Mouse (Mus musculus): ENCODE data around the gene Ikzf4. TPM values are rescaled to one million over a fixed set of nuclear protein-coding genes. Genes with fewer than 3 reads are reported as not detected.
"Not testable (repeated sequence)": the region's sequence is repeated elsewhere in the genome, so short reads cannot be mapped to it uniquely, and the experiment has no call there.

Ikzf4 gene
- polyA plus RNA-seq, 1 experiment from 2014 or later, result 8.3 TPM

DNA sequence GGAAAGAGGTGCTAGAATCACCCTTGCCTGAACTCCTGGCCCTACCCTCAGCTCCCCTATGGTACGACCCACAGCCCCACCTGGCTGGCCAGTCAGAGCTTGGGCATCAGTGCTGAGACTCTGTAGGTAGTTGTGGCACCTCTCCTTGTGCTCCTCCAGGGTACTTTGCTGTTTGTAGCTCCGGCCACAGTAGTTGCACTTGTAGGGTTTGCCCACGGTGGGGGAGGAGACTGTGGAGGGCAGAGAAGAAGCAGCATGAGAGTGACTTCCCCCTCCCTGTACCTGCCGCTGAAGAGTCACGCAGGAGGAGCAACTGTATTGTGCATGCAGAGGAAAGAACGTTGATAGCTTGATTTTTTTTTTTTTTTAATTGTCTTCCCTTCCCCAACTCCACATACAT lies 9.2 kb downstream of the Ikzf4 start:
- Histone ChIP-seq H3K4me3 (no peak overlapping the region), H3K27ac (replicated peaks) (peak overlapping the region; percentile 20; the same call in 1 of the 2 replicates), H3K4me1 (peaks cover 13% of the 10 kb centered on the region), H3K9me3 (no peaks in the 10 kb centered on the region), H3K36me3 (peaks cover 69% of the 10 kb centered on the region), H3K9ac (replicated peaks) (no peak overlapping the region), H3K4me2 (replicated peaks) (no peak overlapping the region), H3K27me3 (no peaks in the 10 kb centered on the region)
- ATAC-seq (ENCODE audit: low FRiP score, low read depth), result no peak
- WGBS, result 50% methylated on average over 6 of the region's 6 CpGs

DNA sequence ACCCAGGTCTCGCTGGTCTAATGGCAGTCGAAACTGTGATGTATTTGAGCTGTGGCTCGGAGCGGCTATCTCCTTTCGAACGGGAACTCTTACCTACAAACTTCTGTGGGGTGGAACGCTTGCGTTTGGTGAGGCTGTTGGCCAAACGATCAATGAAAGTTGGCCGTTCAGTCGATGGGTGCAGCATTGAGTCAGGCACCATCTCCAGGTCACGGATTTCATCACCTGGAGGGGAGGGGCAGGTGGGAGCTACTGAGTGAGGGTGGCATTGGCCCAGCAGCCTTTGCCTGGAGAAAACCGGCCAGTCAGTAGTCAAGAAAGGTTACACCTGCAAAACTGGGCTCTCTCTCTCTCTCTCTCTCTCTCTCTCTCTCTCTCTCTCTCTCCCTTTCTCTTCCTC lies 10.1 kb downstream of the Ikzf4 start:
- Histone ChIP-seq H3K27me3 (no peaks in the 10 kb centered on the region), H3K4me2 (replicated peaks) (no peak overlapping the region), H3K9me3 (no peaks in the 10 kb centered on the region), H3K9ac (replicated peaks) (no peak overlapping the region), H3K36me3 (peaks cover 61% of the 10 kb centered on the region), H3K4me1 (peaks cover 13% of the 10 kb centered on the region), H3K27ac (replicated peaks) (no peak overlapping the region), H3K4me3 (no peak overlapping the region)
- WGBS, result 95% methylated on average over 13 of the region's 13 CpGs
- ATAC-seq (ENCODE audit: low FRiP score, low read depth), result no peak

GRCm38 (mm10) chr10:128631571-128631970 lies 14.2 kb downstream of the Ikzf4 start:
- Histone ChIP-seq H3K9me3 (no peaks in the 10 kb centered on the region), H3K27ac (replicated peaks) (no peak overlapping the region), H3K4me3 (no peak overlapping the region), H3K4me2 (replicated peaks) (no peak overlapping the region), H3K36me3 (peaks cover 41% of the 10 kb centered on the region), H3K9ac (replicated peaks) (no peak overlapping the region), H3K4me1 (peaks cover 2% of the 10 kb centered on the region; the same call in 1 of the 2 replicates), H3K27me3 (no peaks in the 10 kb centered on the region)
- WGBS, result 26% methylated on average over 6 of the region's 6 CpGs
- no peak for ATAC-seq (ENCODE audit: low FRiP score, low read depth)

DNA sequence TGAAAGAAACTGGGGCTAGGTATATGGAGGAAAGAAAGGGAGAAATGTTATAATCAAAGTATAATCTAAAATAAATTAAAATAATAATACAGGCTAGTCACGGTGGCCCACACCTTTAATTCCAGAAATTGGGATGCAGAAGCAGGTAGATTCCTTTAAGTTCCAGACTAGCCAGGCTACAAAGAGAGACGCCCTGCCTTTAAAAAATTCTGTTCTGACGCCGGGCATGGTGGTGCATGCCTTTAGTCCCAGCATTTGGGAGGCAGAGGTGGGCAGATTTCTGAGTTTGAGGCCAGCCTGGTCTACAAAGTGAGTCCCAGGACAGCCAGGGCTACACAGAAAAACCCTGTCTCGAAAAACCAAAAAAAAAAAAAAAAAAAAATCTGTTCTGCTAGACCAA lies 15.5 kb downstream of the Ikzf4 start:
- not testable (repeated sequence) for H3K27ac ChIP-seq (replicated peaks); ATAC-seq (ENCODE audit: low FRiP score, low read depth); H3K4me2 ChIP-seq (replicated peaks); H3K4me3 ChIP-seq; H3K4me1 ChIP-seq; H3K9ac ChIP-seq (replicated peaks); H3K27me3 ChIP-seq; H3K9me3 ChIP-seq
- 80% methylated on average over 5 of the region's 5 CpGs for whole genome bisulfite sequencing
- peaks cover 30% of the 10 kb centered on the region for H3K36me3 ChIP-seq

GRCm38 (mm10) chr10:128629746-128630145 lies 16.0 kb downstream of the Ikzf4 start:
- ATAC-seq (ENCODE audit: low FRiP score, low read depth), result no peak
- Histone ChIP-seq H3K4me3 (no peak overlapping the region), H3K9me3 (no peaks in the 10 kb centered on the region), H3K4me2 (replicated peaks) (no peak overlapping the region), H3K27me3 (no peaks in the 10 kb centered on the region), H3K27ac (replicated peaks) (no peak overlapping the region), H3K9ac (replicated peaks) (no peak overlapping the region), H3K4me1 (peaks cover 7% of the 10 kb centered on the region), H3K36me3 (peaks cover 30% of the 10 kb centered on the region)
- WGBS, result 76% methylated on average over 2 of the region's 2 CpGs

DNA sequence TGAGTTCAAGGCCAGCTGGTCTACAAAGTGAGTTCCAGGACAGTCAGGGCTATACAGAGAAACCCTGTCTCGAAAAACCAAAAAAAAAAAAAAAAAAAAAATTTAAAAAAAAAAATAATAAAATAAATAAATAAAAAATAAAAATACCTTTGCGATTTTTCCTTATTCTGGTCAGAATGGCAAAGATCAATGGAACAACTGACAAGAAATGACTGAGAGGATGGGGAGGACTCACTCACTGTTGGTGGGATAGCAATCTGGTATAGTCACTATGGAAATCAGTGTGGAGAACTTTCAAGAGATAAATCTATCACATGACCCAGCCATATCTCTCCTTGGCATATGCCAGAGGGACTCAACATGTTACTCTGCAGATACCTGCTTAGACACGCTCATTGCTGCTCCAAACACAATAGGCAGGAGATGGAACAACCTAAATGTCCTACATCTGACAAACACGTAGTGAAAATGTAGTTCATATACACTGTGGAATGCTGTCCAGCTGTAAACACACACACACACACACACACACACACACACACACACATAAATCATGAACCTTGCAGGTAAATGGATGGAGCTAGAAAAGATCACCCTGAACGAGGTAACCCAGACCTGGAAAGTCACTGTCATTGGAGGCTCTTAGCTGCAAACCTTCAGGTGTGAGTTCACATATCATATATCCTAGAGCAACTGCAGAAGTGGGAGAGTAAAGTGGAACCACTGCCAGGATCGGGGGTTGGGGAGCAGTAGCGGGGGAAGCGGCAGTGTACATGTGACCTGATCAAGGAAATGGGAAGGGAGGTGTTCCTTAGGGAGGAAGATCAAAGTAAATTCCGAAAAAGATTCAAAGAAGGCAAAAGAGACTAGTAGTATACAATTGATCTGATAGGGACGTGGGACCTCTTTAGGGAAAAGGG lies 18.1 kb downstream of the Ikzf4 start:
- peaks cover 30% of the 10 kb centered on the region for H3K36me3 ChIP-seq
- H3K4me3 ChIP-seq, result no peak overlapping the region
- H3K9me3 ChIP-seq, result no peaks in the 10 kb centered on the region
- no peak overlapping the region for H3K27ac ChIP-seq (replicated peaks)
- no peak overlapping the region for H3K9ac ChIP-seq (replicated peaks)
- 84% methylated on average over 10 of the region's 10 CpGs for WGBS
- H3K4me2 ChIP-seq (replicated peaks), result no peak overlapping the region
- no peak for ATAC-seq (ENCODE audit: low FRiP score, low read depth)
- H3K27me3 ChIP-seq, result no peaks in the 10 kb centered on the region
- peaks cover 7% of the 10 kb centered on the region for H3K4me1 ChIP-seq

GRCm38 (mm10) chr10:128626311-128627310 lies 19.2 kb downstream of the Ikzf4 start, which contains the start of gene Rps26:
Rps26 (minus strand) TSS chr10:128626747.
- peak within 1 kb of the TSS; percentile 60 for H3K27ac ChIP-seq (replicated peaks)

DNA sequence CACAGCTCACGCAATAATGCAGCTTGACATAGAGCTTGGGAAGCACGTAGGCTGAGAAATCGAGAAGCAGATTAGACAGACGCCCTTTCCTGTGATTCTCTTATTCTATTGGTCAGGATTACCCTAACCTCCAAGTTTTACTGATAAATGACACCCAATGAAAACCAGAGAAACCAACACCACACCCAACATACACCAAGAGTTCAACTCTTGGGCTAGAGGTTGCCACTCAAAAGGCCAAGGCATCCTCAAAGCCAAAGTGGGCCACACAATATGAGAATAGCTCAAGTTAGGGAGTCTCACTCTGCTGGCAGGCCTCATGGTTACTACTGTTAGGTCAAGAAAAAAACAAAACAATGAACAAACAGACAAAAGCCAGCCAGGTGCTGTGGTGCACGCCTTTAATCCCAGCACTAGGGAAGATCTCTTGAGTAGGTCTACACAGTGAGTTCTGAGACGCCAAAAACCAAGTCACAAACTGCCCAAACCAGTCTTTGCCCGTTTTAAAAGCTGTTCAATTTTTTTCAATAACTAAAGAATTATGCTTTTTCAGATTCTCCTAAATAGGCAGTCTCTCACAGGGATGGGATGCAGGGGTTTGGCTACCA lies 20.4 kb downstream of the Ikzf4 start:
- Histone ChIP-seq H3K4me2 (replicated peaks) (peak overlapping the region; percentile 73), H3K27ac (replicated peaks) (no peak overlapping the region), H3K27me3 (no peaks in the 10 kb centered on the region), H3K9ac (replicated peaks) (peak overlapping the region; percentile 87), H3K36me3 (peaks cover 30% of the 10 kb centered on the region), H3K9me3 (no peaks in the 10 kb centered on the region), H3K4me3 (peak overlapping the region; percentile 87), H3K4me1 (peaks cover 7% of the 10 kb centered on the region)
- 48% methylated on average over 7 of the region's 7 CpGs for WGBS
- ATAC-seq (ENCODE audit: low FRiP score, low read depth), result no peak

More at GRCm38 (mm10) chr10:128626311-128627310, 19.2 kb downstream of the Ikzf4 start, which contains the start of gene Rps26:
- H3K4me3 ChIP-seq, result peak within 1 kb of the TSS; percentile 87
- peak within 1 kb of the TSS; percentile 87 for H3K9ac ChIP-seq (replicated peaks)
- peaks cover 30% of the 10 kb centered on the region for H3K36me3 ChIP-seq
- peak; percentile 97 for ATAC-seq (ENCODE audit: low FRiP score, low read depth)
- WGBS, result under 1% methylated on average over 40 of the region's 40 CpGs
- H3K4me2 ChIP-seq (replicated peaks), result peak within 1 kb of the TSS; percentile 73
- H3K27me3 ChIP-seq, result no peaks in the 10 kb centered on the region
- peaks cover 7% of the 10 kb centered on the region for H3K4me1 ChIP-seq
- H3K9me3 ChIP-seq, result no peaks in the 10 kb centered on the region

DNA sequence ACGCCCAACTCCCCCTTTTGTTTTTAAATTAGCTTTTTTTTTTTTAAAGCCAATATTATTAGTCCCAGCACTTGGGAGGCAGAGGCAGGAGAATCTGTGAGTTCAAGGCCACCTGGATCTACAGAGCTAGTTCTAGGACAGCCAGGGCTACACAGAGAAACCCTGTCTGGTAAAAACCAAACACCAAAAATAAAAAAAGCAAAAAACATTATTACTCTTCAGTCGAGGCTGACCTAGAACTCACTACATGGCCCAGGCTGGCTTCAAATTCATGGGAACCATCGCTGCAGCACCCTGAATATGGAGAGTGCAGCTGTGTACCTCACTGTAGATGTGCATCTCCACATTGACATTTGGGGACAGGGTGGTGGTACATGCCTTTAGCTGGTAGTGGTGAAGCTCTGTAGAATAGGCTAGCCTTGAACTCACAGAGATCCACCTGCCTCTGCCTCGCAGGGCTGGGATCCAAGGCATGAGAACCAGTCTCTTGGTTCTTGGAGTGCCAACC lies 22.6 kb downstream of the Ikzf4 start:
- H3K4me2 ChIP-seq (replicated peaks); H3K9me3 ChIP-seq; H3K9ac ChIP-seq (replicated peaks); H3K4me3 ChIP-seq; H3K27ac ChIP-seq (replicated peaks); ATAC-seq (ENCODE audit: low FRiP score, low read depth); H3K4me1 ChIP-seq; H3K27me3 ChIP-seq: not testable (repeated sequence)
- H3K36me3 ChIP-seq, result peaks cover 30% of the 10 kb centered on the region
- 84% methylated on average over 4 of the region's 4 CpGs for WGBS

GRCm38 (mm10) chr10:128622702-128623101 lies 23.1 kb downstream of the Ikzf4 start:
- no peaks in the 10 kb centered on the region for H3K9me3 ChIP-seq
- no peak overlapping the region for H3K4me2 ChIP-seq (replicated peaks)
- no peak for ATAC-seq (ENCODE audit: low FRiP score, low read depth)
- no peaks in the 10 kb centered on the region for H3K27me3 ChIP-seq
- no peak overlapping the region for H3K4me3 ChIP-seq
- H3K9ac ChIP-seq (replicated peaks), result no peak overlapping the region
- peaks cover 7% of the 10 kb centered on the region for H3K4me1 ChIP-seq
- 84% methylated on average over 4 of the region's 4 CpGs for WGBS
- H3K27ac ChIP-seq (replicated peaks), result no peak overlapping the region
- H3K36me3 ChIP-seq, result peaks cover 30% of the 10 kb centered on the region

GRCm38 (mm10) chr10:128621986-128622520 lies 23.7 kb downstream of the Ikzf4 start:
- no peak overlapping the region for H3K4me3 ChIP-seq
- ATAC-seq (ENCODE audit: low FRiP score, low read depth), result no peak
- WGBS, result 81% methylated on average over 3 of the region's 3 CpGs
- H3K27ac ChIP-seq (replicated peaks), result no peak overlapping the region
- no peak overlapping the region for H3K9ac ChIP-seq (replicated peaks)
- H3K4me1 ChIP-seq, result peaks cover 7% of the 10 kb centered on the region
- no peak overlapping the region for H3K4me2 ChIP-seq (replicated peaks)
- H3K36me3 ChIP-seq, result peaks cover 30% of the 10 kb centered on the region
- H3K9me3 ChIP-seq, result no peaks in the 10 kb centered on the region
- no peaks in the 10 kb centered on the region for H3K27me3 ChIP-seq

All from midbrain, embryonic 12.5 days (tissue).